Mouse (Mus musculus): ENCODE data around the gene Epb41l5.
A peak's percentile ranks its signal among the peaks of the same experiment; 100 is the strongest.

The Epb41l5 gene

GRCm38 (mm10) chr1:119533093-119533805 is 115.6 kb downstream of the Epb41l5 start:
- DNase-seq: no peak

GRCm38 (mm10) chr1:119532165-119532564 is 116.6 kb downstream of the Epb41l5 start:
- no peak for DNase-seq

- DNase-seq: no peak
These were observed 117.9 kb downstream of the Epb41l5 start for GRCm38 (mm10) chr1:119530941-119531340.

DNA sequence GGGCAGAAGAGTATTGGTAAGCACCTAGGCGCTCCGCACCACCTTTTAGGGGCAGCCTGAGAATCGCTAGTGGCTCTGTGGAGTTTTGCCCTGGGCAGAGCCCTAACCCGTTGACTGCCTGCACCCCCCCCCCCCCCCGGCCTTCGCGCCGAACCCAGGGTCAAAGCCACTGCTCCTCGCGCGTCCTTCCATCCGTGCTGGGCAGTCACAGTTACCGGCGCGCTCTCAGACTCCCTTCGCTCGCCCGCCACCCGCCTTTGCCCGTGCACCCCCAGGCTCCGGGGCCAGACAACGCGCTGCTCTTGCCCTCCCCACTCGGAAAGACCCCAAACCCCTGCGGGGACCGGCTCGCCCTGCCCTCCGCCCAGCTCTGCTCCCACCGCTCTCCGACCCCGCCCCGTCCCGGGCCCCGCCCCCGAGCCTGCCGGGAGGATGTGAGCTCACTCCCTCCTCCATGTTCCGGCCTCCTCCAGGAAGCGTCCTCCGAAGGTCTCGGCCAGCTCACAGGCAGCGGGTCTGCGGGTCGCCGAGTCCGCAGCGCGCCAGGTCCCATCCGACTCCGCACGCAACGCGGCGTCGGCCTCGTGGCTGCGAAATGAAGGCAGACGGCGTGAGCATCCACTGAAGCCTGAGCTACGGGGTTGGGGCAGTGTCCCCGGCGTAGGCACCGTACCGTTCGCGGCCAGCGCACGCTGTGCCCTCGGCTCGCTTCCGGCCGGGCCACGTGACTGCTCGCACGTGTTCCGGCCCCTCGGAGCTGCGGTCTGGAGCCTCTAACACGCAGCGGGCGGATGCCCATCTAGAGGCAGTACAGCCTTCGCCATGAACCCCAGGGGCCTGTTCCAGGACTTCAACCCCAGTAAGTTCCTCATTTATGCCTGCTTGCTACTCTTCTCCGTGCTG is 122.9 kb downstream of the Epb41l5 start, which contains the start of gene Tmem185b:
Tmem185b (plus strand) TSS at position 472 of the 903 bp plus-strand sequence.
- DNase-seq: peak; percentile 99

GRCm38 (mm10) chr1:119525004-119525444 is 123.8 kb downstream of the Epb41l5 start:
- DNase-seq: peak; percentile 93

- DNase-seq: peak; percentile 90
These were observed 125.0 kb downstream of the Epb41l5 start for GRCm38 (mm10) chr1:119523826-119524225.

- peak; percentile 85 for DNase-seq
These were observed 125.4 kb downstream of the Epb41l5 start for GRCm38 (mm10) chr1:119523369-119523768.

GRCm38 (mm10) chr1:119522726-119523125 is 126.1 kb downstream of the Epb41l5 start:
- DNase-seq: no peak

DNA sequence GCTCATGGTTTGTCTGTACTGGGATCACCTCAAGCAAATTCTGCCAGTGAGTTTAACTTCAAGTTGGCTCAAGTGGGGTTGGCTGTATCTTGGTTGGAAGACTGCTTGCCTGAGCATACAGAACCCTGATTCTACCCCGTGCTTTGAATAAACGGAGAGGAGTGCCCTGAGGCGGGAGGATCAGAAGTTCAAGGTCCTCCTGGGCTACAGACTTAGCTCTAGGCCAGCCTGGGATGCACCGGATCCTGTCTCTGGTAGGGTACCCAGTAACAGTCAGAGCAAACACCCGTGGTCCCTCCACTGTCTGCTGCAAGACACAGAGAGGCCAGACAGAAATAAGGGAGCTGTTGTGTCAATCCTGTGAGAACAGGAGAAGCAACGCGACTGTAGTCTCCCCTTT is 127.1 kb downstream of the Epb41l5 start:
- no peak for DNase-seq

DNA sequence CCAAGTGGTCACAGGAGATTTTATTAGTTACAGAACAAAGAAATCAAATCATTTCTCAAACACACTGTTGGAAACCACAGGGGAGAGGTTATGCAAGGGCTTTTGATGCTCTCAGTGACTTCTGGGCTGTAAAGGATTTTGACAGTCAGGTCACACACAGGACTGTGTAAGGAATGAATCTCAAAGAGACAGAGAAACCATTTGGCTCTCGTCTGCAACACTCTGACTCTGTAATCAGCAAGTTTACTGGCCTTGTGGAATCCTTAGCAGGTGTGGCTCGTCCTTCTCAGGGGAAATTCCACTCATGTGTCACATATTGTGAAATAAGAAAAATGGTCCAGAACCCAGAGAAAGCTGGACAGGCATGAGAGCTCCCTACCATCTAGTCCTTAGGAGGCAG is 127.8 kb downstream of the Epb41l5 start:
- DNase-seq: no peak

DNA sequence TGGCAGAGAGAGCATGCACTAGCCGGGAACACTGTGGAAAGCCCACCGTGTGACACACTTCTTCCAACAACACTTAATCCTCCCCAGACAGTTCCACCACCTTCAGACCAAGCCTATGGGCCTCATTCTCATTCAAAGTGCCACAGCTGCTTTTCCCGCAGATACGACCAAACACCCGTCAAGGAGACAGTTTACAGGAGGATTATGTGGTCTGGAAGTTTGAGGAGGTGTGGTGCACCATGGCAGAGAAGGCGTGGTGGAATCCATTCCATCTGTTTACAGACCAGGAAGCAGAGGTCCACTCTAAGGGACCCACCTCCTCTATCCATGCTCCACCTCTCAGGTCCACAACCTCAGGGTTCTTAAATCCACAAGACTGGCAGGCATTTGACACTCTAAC is 129.5 kb downstream of the Epb41l5 start:
- no peak for DNase-seq

GRCm38 (mm10) chr1:119518786-119519185 is 130.0 kb downstream of the Epb41l5 start:
- no peak for DNase-seq

GRCm38 (mm10) chr1:119518060-119518459 is 130.7 kb downstream of the Epb41l5 start:
- DNase-seq: no peak

DNA sequence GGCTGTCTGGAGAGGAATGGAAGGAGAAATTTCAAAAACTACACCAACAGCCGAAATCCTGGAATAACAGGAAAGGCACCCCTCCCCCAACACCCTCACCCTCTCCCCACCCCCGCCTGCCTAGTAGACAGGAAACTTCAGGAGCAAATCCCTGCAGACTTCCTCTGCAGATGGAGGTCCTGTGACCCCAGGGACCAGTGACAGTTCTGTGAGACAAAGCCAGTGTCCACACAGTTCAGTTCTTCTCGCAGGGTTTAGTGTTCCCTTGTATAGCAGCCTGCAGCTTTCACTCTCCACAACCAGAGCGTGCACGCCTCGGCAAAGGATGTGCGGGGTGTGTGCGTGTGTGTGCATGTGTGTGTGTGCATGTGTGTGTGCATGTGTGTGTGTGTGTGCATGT is 137.9 kb downstream of the Epb41l5 start:
- DNase-seq: peak; percentile 96

DNA sequence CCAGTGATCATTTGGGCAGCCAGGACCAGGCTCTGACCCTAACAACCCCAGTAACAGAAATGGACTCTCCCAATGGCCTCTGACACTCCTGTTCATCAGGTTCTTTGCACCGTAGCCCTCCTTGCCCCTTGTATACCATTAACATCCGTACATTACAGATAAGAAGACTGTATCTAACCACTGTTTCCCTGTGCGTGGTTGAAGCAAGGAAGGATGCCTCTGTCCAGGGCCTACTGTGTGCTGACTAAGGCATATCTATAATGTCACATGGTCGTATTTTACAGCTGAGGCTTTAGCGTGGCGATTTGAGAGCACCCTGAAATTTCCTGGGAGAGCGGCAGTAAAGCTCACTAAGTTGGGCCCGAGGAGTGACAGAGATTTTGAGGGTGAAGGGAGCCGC is 138.4 kb downstream of the Epb41l5 start:
- DNase-seq: no peak

DNA sequence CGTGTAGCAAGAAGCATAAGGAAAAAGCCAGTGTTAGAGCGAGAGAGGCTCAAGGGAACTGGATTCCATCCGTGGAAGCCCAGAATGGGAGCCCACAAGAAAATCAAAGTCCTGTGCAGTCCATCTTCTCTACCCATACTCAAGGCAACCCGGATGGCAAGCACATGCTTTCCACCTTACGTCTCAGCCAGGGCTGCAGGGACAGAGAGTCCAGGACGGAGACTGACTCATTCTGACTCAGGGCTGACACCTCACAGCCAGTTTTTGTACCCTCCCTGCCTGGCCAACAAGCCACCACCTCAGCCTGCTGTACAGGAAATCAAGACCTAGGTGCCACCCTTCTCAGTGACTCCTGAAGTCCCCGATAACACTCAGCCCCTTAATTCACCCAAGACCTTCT is 139.3 kb downstream of the Epb41l5 start:
- peak; percentile 92 for DNase-seq

DNA sequence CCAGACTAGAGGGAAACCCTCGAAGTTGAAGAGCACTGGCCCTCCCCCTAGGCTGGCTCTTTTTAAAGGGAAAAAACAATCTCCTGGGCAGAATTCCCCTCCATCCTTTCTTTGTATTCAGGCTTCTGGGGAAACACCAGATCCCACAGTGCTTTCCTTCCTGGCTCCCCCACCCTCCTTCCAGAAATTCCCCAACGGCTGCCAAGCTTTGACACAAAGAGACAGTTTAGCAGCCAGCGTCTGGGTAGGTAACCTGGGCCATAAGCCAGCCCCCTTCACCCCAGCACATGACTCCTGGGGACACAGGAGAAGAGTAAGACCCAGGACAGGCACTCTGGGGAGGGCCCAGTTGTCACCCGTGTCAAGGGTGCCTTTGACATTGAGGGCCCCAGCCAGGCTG is 140.3 kb downstream of the Epb41l5 start:
- peak; percentile 99 for DNase-seq

DNA sequence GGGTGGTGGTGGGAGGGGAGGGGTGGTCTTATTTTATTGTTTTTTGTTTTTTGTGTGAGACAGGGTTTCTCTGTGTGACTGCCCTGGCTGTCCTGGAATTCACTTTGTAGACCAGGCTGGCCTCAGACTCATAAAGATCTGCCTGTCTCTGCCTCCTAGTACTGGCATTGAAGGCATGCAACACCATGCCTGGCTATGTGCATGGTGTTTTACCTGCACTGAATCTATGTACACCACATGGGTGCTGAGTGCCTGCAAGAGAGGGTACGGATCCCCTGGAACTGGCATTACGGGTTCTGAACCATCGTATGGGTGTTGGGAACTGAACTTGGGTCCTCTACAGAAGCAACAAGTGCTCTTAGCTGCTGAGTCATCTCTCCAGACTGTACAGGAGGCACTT is 142.8 kb downstream of the Epb41l5 start:
- peak; percentile 91 for DNase-seq

- peak; percentile 100 for DNase-seq
These were observed 144.3 kb downstream of the Epb41l5 start, which contains the start of gene Ralb for GRCm38 (mm10) chr1:119504260-119505062. Ralb (minus strand) TSS chr1:119504794.

DNA sequence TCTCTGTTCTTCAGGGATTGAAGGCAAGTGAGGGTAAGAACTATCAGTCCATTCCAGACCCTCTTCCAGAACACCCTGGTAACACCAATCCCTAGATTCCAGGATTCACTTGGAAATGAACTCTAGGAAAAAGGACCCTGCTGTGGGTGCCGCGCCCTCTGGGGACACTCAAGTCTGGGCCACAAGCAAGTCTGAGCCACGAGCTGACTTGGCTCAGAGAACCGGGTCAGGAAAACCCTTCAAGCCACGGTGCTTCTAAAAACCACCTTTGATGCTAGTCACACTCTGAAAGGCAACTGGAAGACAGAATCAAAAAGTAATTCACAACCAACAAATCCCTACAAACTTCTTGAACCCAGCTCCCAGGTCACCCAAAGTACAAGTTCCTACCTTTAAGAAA is 145.0 kb downstream of the Epb41l5 start:
- DNase-seq: peak; percentile 95

DNA sequence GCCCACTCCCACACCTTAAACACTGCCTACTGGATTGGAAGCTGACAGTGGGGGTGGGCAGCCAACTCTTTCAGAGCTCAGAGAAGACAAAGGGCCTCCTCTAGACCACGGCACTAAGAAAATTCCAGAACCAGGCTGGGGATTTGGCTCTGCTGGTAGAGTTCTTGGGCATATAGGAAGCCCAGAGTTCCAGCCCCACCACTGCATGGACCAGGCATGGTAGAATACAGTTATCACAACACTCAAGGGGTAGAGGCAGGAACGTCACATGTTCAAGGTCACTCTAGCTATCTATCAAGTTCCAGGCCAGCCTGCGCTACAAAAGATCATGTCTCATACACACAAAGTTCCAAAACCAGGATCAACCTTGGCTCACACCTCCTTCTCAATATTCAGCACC is 145.6 kb downstream of the Epb41l5 start:
- DNase-seq: peak; percentile 94

DNA sequence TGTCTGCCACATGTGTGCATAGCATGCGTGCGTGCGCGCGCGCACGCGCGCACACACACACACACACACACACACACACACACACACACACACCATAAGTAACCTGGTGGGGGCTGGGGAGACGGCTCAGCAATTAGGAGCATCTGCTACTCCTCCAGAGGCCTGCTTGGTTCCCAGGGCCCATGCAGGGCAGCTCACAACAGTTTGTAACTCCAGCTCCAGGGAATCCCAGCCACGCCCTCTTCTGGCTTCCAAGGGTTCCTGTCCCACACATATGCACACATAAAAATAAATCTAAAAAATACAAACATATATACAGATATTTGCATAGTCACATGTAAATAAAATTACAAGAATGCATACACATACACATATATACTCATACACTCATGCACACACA is 146.1 kb downstream of the Epb41l5 start:
- DNase-seq: peak; percentile 91

- DNase-seq: peak; percentile 94
These were observed 146.9 kb downstream of the Epb41l5 start for GRCm38 (mm10) chr1:119501881-119502280.

Data from heart, adult 11 months (tissue).